Mouse (Mus musculus) layer of hippocampus, adult 9-10 months (tissue): Measurements from ENCODE around the gene Hes7.
A peak's percentile ranks its signal among the peaks of the same experiment; 100 is the strongest.

Experiments used
- DNase-seq: peaks from one replicate; pipeline ENCODE4 v3.0.0; 2022; ENCODE audit warnings: low spot score

The Hes7 gene

GRCm38 (mm10) chr11:69150444-69150843 is 30.2 kb downstream of the Hes7 start:
- peak; percentile 42 for DNase-seq

- no peak for DNase-seq
Measured at GRCm38 (mm10) chr11:69151004-69151403, 30.8 kb downstream of the Hes7 start.

- no peak for DNase-seq
Measured at GRCm38 (mm10) chr11:69153831-69154230, 33.6 kb downstream of the Hes7 start.

- no peak for DNase-seq
Measured at GRCm38 (mm10) chr11:69155351-69155750, 35.1 kb downstream of the Hes7 start.

GRCm38 (mm10) chr11:69156800-69157199 is 36.6 kb downstream of the Hes7 start, which contains the start of gene Alox12b:
TSS of gene Alox12b (plus strand) at chr11:69156989.
- DNase-seq, result no peak

- DNase-seq, result no peak
Measured at GRCm38 (mm10) chr11:69169313-69169712, 49.1 kb downstream of the Hes7 start.

- no peak for DNase-seq
Measured at GRCm38 (mm10) chr11:69171626-69172025, 51.4 kb downstream of the Hes7 start.

GRCm38 (mm10) chr11:69172606-69173005 is 52.4 kb downstream of the Hes7 start:
- DNase-seq, result no peak
